Mouse (Mus musculus) lung, postnatal 10 days (tissue): ENCODE results near the gene G6pc2.
A peak's percentile ranks its signal among the peaks of the same experiment; 100 is the strongest.

ENCODE experiments used
- DNase-seq: peaks from one replicate; pipeline ENCODE4 v3.0.0; 2021

G6pc2 gene

DNA sequence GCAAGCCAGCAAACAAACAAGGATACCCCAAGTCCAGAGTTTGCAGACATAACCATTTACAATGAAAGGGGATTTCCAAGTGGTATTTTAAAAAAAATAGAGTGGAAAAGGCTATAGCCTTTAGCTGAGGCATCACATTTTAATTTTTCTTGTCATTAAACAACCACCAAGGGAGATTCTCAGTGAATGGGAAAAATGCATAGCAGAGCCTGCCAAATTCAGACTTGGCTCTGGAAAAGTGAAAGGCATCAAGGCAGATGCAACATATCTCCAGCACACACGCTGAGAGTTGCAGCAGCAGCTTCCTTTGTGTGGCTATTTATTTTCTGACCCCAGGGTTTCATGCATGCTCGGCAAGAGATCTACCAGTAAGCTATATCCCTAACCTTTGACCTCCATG, 34.1 kb downstream of the G6pc2 start:
- DNase-seq = peak; percentile 61

DNA sequence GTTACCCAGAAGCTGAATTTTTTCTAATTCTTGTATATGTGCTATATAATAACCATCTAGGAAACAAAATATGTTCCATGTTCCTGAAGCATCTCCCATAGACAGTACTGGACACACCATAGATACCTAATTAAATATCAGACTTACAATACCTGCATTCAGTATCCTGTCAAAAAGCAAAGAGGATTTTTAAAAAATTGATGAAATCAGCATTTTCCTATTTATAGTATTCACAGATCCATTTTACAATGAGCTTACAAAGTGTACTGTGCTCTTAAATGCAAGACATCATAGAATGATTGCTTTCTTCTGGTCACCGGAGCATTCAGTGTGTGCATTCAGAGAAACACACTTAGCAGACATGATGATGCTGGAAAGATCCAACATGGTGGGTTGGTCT, 36.2 kb downstream of the G6pc2 start:
- DNase-seq = no peak

GRCm38 (mm10) chr2:69248221-69248755, 37.4 kb downstream of the G6pc2 start:
- DNase-seq = no peak

DNA sequence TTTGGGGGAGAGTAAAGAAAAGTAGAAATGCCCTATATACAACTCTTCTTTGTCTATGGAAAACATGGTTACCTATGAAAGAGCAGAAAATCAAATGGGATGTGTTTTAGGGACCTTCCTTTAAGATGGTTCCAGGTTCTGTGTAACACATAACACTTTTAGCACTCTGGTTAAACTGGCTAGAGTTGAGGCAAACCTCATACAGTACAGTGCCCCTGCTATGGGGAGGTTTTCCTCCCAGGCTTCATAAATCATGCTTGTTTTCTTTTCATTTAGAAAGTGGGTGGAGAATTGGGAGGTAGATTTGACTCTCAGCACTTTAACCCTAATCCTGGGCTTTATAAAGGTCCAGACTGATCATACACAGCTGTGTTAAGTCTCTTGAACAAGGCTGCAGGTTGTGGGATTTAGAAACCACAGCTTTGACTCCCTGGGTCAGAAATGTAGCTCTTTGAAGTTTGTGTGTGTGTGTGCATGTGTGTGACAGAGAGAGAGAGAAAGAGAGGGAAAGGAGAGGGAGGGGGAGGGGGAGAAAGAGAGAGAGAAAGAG, 53.3 kb downstream of the G6pc2 start:
- no peak for DNase-seq

DNA sequence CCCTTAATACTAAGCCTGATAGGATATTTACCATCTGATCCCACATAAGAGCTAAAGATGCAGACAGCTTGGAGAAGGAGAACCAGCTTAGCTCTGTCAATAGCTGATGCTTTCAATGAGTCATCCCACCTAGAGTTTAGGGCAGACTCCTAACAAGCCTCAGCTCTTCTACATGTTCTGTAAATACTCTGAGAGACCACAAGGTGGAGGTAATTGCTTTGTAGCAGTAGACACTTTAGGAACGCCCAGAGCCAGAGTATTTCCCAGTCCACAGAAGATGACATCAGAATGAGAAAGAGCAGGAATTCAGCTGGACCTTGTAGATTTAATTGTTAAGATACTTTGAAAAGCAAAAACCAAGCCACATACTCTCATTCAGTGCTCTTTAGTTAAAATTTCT, 65.0 kb downstream of the G6pc2 start:
- peak; percentile 16 for DNase-seq
